Mouse (Mus musculus) duodenum, adult 2 months (tissue): ENCODE data around the gene Olfr768. TPM values are rescaled to one million over a fixed set of nuclear protein-coding genes. Genes with fewer than 3 reads are reported as not detected.

Source experiments
- polyA plus RNA-seq: library from polyadenylated mRNA; depleted of rRNA; stranded (reverse); fragments of >200 nt; gene quantifications from 2 replicates; pipeline ENCODE4 v1.2.3, GENCODE M21; 2012; ENCODE audit warnings: low replicate concordance; rRNA removed

Gene Olfr768
- polyA plus RNA-seq = not detected in 2 replicates

DNA sequence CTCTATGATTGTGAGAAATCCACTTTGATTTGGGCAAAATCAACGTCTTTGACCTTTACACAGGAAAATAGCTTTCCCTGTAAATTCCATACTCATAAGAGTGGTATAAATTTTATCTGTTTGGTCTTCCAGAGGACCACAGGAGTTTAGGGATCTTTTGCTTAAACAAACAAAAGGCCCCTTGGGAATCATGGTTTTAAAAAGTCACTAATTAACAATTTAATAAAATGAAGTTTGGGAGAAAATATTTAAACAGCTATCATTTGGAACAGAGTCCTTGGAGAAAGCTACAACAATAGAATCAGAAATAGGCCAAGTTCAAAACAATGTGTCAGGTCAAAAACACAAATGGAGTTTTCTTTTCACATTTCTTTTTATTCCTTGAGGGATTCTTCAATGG, at the start of gene Olfr768:
TSS of gene Olfr768 (minus strand) at position 101 of the 400 bp plus-strand sequence.

DNA sequence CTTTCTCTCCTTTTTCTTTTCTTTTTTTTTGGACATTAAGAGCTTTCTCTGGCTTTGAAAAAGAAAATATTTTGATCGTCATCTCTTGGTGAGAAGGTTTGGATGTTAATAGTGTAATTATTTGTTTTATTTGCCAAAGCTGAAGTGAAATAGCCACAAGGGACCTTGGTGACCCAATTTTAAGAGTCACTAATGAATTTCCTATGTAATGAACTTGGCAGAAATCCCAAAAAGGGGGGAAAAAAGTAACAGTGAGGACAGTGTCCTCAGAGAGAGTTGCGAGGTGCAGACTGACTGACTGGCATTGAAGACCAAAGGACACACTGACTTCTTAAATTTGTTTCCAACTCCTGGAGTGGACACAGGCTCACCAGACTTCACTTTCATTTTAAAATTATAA, 39.7 kb upstream of the Olfr768 start, which contains the start of gene Olfr770:
TSS of gene Olfr770 (minus strand) at position 101 of the 400 bp plus-strand sequence.

DNA sequence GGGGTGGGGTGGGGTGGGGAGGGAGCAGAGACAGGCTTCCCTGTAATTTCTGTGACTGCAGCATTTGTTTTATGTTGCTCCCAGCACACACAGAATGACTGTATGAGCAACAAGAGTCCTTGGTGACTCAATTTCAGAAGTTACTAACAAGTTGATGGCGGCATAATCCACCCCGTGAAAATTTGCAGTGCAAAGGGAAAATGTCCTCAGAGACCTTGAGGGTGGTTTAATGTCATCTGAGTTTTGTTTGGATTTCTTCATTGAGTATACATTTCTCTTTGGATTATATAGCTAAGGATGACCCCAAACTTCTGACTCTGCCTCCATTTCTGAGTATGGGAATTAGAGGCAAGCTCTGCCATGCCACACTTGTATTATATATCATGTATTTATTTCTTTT, 18.6 kb upstream of the Olfr768 start, which contains the start of gene Olfr769:
TSS of gene Olfr769 (minus strand) at position 101 of the 400 bp plus-strand sequence.

GRCm38 (mm10) chr10:129082810-129083209, 16.4 kb downstream of the Olfr768 start, which contains the start of gene Olfr767:
Gene Olfr767 (minus strand): TSS chr10:129082910.

DNA sequence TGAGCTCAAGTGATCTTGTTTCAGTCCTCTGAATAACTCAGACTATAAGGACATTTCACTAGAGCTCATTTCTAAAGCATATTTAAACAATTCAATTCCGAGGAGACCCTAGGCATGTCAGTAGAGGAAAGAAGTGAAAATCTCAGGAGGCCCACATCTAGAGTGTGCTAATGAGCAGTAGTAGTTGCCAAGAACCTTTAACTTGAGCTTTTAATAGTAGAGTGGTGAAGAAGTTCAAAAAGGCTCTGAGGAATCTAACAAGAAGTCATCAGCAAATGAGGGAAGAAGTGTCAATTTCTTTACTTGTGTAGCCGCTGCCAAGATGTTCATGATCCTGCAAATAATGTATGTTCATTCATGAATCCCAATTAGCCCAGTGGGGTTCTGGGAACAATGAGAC, 30.3 kb downstream of the Olfr768 start, which contains the start of gene Olfr766-ps1:
TSS of gene Olfr766-ps1 (minus strand) at position 101 of the 400 bp plus-strand sequence.

GRCm38 (mm10) chr10:129049898-129050297, 49.3 kb downstream of the Olfr768 start, which contains the start of gene Olfr765:
Gene Olfr765 (minus strand): TSS chr10:129049998.

Other genes starting within 250 kb of the Olfr768 start
- 0.36 and 0.58 TPM in 2 replicates for gene Gdf11, start 207.7 kb downstream of the Olfr768 start, polyA plus RNA-seq
- gene Cd63, start 198.4 kb downstream of the Olfr768 start, polyA plus RNA-seq = 52.9 and 71.0 TPM in 2 replicates
- 32.9 and 39.5 TPM in 2 replicates for gene Rdh5, start 176.5 kb downstream of the Olfr768 start, polyA plus RNA-seq
- gene Bloc1s1, start 175.3 kb downstream of the Olfr768 start, polyA plus RNA-seq = 74.1 and 80.1 TPM in 2 replicates
- 10.0 and 17.7 TPM in 2 replicates for gene Itga7, start 165.6 kb downstream of the Olfr768 start, polyA plus RNA-seq
- gene Mettl7b, start 138.4 kb downstream of the Olfr768 start, polyA plus RNA-seq = 35.7 and 44.8 TPM in 2 replicates
- gene Olfr9, start 109.9 kb downstream of the Olfr768 start, polyA plus RNA-seq = not detected in 2 replicates
- gene Olfr763, start 88.6 kb downstream of the Olfr768 start, polyA plus RNA-seq = 0.04 TPM in 1 of 2 replicates, not detected in the other
- not detected in 2 replicates for gene Olfr764-ps1, start 59.5 kb downstream of the Olfr768 start, polyA plus RNA-seq
- gene Olfr765, start 49.4 kb downstream of the Olfr768 start, polyA plus RNA-seq = not detected in 2 replicates
- not detected in 2 replicates for gene Olfr766-ps1, start 30.4 kb downstream of the Olfr768 start, polyA plus RNA-seq
- gene Olfr767, start 16.5 kb downstream of the Olfr768 start, polyA plus RNA-seq = not detected in 2 replicates
- not detected in 2 replicates for gene Olfr769, start 18.5 kb upstream of the Olfr768 start, polyA plus RNA-seq
- gene Olfr770, start 39.6 kb upstream of the Olfr768 start, polyA plus RNA-seq = not detected in 2 replicates
- gene Olfr771, start 65.4 kb upstream of the Olfr768 start, polyA plus RNA-seq = not detected in 2 replicates
- gene Olfr772, start 78.5 kb upstream of the Olfr768 start, polyA plus RNA-seq = not detected in 2 replicates
- not detected in 2 replicates for gene Olfr773, start 88.0 kb upstream of the Olfr768 start, polyA plus RNA-seq
- gene Olfr774, start 136.8 kb upstream of the Olfr768 start, polyA plus RNA-seq = not detected in 2 replicates
- not detected in 2 replicates for gene Olfr775, start 149.0 kb upstream of the Olfr768 start, polyA plus RNA-seq
- not detected in 2 replicates for gene Olfr776, start 159.8 kb upstream of the Olfr768 start, polyA plus RNA-seq
- not detected in 2 replicates for gene Olfr777, start 172.1 kb upstream of the Olfr768 start, polyA plus RNA-seq
- not detected in 2 replicates for gene Olfr780, start 218.7 kb upstream of the Olfr768 start, polyA plus RNA-seq
- not detected in 2 replicates for gene Olfr781, start 229.5 kb upstream of the Olfr768 start, polyA plus RNA-seq
- gene Olfr782, start 249.5 kb upstream of the Olfr768 start, polyA plus RNA-seq = not detected in 2 replicates